Mouse (Mus musculus) lung, embryonic 14.5 days (tissue): ENCODE measurements around the gene Syngr4. TPM values are rescaled to one million over a fixed set of nuclear protein-coding genes. Genes with fewer than 3 reads are reported as not detected.
A peak's percentile ranks its signal among the peaks of the same experiment; 100 is the strongest.

ENCODE experiments used
- ATAC-seq: fragments of 200-750 bp; cut with Nextera tagmentation; 2 replicates; pipeline ENCODE4 v1.8.0; 2017; ENCODE audit warnings: mild to moderate bottlenecking, moderate TSS enrichment, moderate library complexity; ENCODE audit not compliant: insufficient read depth
- DNase-seq: peaks from one replicate; pipeline ENCODE4 v3.0.0-alpha.2; 2015
- H3K27ac ChIP-seq: fragments of 300-500 bp; sonication (generic); 2 replicates; pipeline ENCODE4 v1.5.1; 2014; ENCODE audit warnings: low read depth, mild to moderate bottlenecking, moderate library complexity
- H3K27me3 ChIP-seq: fragments of 300-500 bp; sonication (generic); 2 replicates; pipeline ENCODE4 v1.6.1; 2014; ENCODE audit warnings: low read length, control low read depth; ENCODE audit not compliant: insufficient read depth
- H3K36me3 ChIP-seq: fragments of 300-500 bp; sonication (generic); 2 replicates; pipeline ENCODE4 v1.6.1; 2014; ENCODE audit warnings: control low read depth; ENCODE audit not compliant: insufficient read depth
- H3K4me1 ChIP-seq: fragments of 300-500 bp; sonication (generic); 2 replicates; pipeline ENCODE4 v1.6.1; 2014; ENCODE audit warnings: antibody characterized with exemption, control low read depth; ENCODE audit not compliant: insufficient read depth
- H3K4me2 ChIP-seq: fragments of 300-500 bp; sonication (generic); 2 replicates; pipeline ENCODE4 v1.6.1; 2014; ENCODE audit warnings: mild to moderate bottlenecking
- H3K4me3 ChIP-seq: fragments of 300-500 bp; sonication (generic); 2 replicates; pipeline ENCODE4 v1.5.1; 2014; ENCODE audit warnings: low read depth, low read length
- H3K9ac ChIP-seq: fragments of 300-500 bp; sonication (generic); 2 replicates; pipeline ENCODE4 v1.6.1; 2014
- H3K9me3 ChIP-seq: fragments of 300-500 bp; sonication (generic); 2 replicates; pipeline ENCODE4 v1.6.1; 2016; ENCODE audit warnings: low read depth, low read length, control low read depth
- CTCF ChIP-seq: IDR thresholded peaks from 2 replicates; pipeline ENCODE4 v1.5.1; 2016; ENCODE audit warnings: antibody characterized with exemption, low read depth
- WGBS: fragments of 180-500 bp; shearing (Covaris S2); extraction: QIAGEN DNeasy Blood & Tissue Kit; methylation state at CpG from one replicate; pipeline ENCODE4 v1.1.7; 2014; 5-methylcytosine and 5-hydroxymethylcytosine counted together
- polyA plus RNA-seq: library from polyadenylated mRNA; unstranded; fragments of >200 nt; fragmentation: Nextera tagmentation; extraction: Ambion mirVana; gene quantifications from 2 replicates; pipeline ENCODE4 v1.2.1, GENCODE M21; 2014

Syngr4 gene
- polyA plus RNA-seq, 1 experiment from 2014 or later, result 1.0 TPM

GRCm38 (mm10) chr7:45928626-45929295 is 32.2 kb upstream of the Syngr4 start:
- no peaks in the 10 kb centered on the region for H3K4me1 ChIP-seq
- H3K4me3 ChIP-seq, result no peak overlapping the region
- TF ChIP-seq CTCF, result no peak
- H3K9ac ChIP-seq, result no peak overlapping the region
- DNase-seq (no peak), ATAC-seq (no peak)
- no peak overlapping the region for H3K4me2 ChIP-seq
- H3K27ac ChIP-seq, result no peak overlapping the region
- no peaks in the 10 kb centered on the region for H3K36me3 ChIP-seq
- H3K9me3 ChIP-seq, result peaks cover 4% of the 10 kb centered on the region; the same call in 1 of the 2 replicates
- WGBS, result 13% methylated on average over 21 of the region's 23 CpGs
- 0 out of 2 replicates have a peak, but pooled peaks cover 4% of the 10 kb centered on the region for H3K27me3 ChIP-seq

- ATAC-seq (no peak), DNase-seq (peak; percentile 31)
- Histone ChIP-seq H3K27me3 (0 out of 2 replicates have a peak, but pooled peaks cover 4% of the 10 kb centered on the region), H3K27ac (peak overlapping the region; percentile 48; the same call in 1 of the 2 replicates), H3K4me3 (peak overlapping the region; percentile 41), H3K4me1 (peaks cover 11% of the 10 kb centered on the region; the same call in 1 of the 2 replicates), H3K4me2 (peak overlapping the region; percentile 69), H3K9me3 (no peaks in the 10 kb centered on the region), H3K9ac (no peak overlapping the region; the same call in 1 of the 2 replicates), H3K36me3 (no peaks in the 10 kb centered on the region)
- TF ChIP-seq CTCF, result peak; percentile 43
- WGBS, result 20% methylated on average over 14 of the region's 14 CpGs
Measured at GRCm38 (mm10) chr7:45924429-45924816, 27.9 kb upstream of the Syngr4 start.

- Histone ChIP-seq H3K27ac (peak within 1 kb of the TSS; percentile 95), H3K27me3 (0 out of 2 replicates have a peak, but pooled peaks cover under 1% of the 10 kb centered on the region), H3K9ac (peak within 1 kb of the TSS; percentile 33; the same call in 1 of the 2 replicates), H3K9me3 (no peaks in the 10 kb centered on the region), H3K36me3 (peaks cover 3% of the 10 kb centered on the region; the same call in 1 of the 2 replicates), H3K4me3 (peak within 1 kb of the TSS; percentile 41), H3K4me2 (peak within 1 kb of the TSS; percentile 69), H3K4me1 (peaks cover 16% of the 10 kb centered on the region)
- peak; percentile 66 for DNase-seq
- ATAC-seq, result peak; percentile 45
- no peak for TF ChIP-seq CTCF
- WGBS, result 9% methylated on average over 24 of the region's 24 CpGs
Measured at GRCm38 (mm10) chr7:45923762-45924428, 27.4 kb upstream of the Syngr4 start, which contains the start of gene Ccdc114. Ccdc114 (plus strand) TSS chr7:45924072.

- Histone ChIP-seq H3K27ac (peak overlapping the region; percentile 95), H3K9me3 (no peaks in the 10 kb centered on the region), H3K4me2 (peak overlapping the region; percentile 69), H3K4me1 (peaks cover 17% of the 10 kb centered on the region), H3K4me3 (peak overlapping the region; percentile 41), H3K9ac (peak overlapping the region; percentile 33; the same call in 1 of the 2 replicates), H3K36me3 (peaks cover 6% of the 10 kb centered on the region; the same call in 1 of the 2 replicates), H3K27me3 (no peaks in the 10 kb centered on the region)
- no peak for TF ChIP-seq CTCF
- WGBS, result 1% methylated on average over 37 of the region's 37 CpGs
- DNase-seq, result peak; percentile 98
- peak; percentile 89 for ATAC-seq
Measured at GRCm38 (mm10) chr7:45922928-45923761, 26.6 kb upstream of the Syngr4 start.

- Histone ChIP-seq H3K27me3 (no peaks in the 10 kb centered on the region), H3K4me1 (peaks cover 25% of the 10 kb centered on the region), H3K9ac (no peak overlapping the region), H3K4me3 (peak overlapping the region; percentile 41; the same call in 1 of the 2 replicates), H3K4me2 (peak overlapping the region; percentile 69), H3K27ac (peak overlapping the region; percentile 95), H3K36me3 (peaks cover 11% of the 10 kb centered on the region; the same call in 1 of the 2 replicates), H3K9me3 (no peaks in the 10 kb centered on the region)
- WGBS, result 81% methylated on average over 12 of the region's 12 CpGs
- no peak for ATAC-seq
- DNase-seq, result no peak
- no peak for TF ChIP-seq CTCF
Measured at GRCm38 (mm10) chr7:45921950-45922600, 25.6 kb upstream of the Syngr4 start.

GRCm38 (mm10) chr7:45921242-45921621 is 24.7 kb upstream of the Syngr4 start, which contains the start of gene Emp3:
Emp3 (minus strand) TSS chr7:45921404.
- no peak for TF ChIP-seq CTCF
- Histone ChIP-seq H3K9me3 (no peaks in the 10 kb centered on the region), H3K4me2 (peak within 1 kb of the TSS; percentile 69), H3K27ac (peak within 1 kb of the TSS; percentile 95), H3K4me3 (peak within 1 kb of the TSS; percentile 52), H3K4me1 (peaks cover 32% of the 10 kb centered on the region), H3K9ac (peak within 1 kb of the TSS; percentile 67), H3K36me3 (peaks cover 11% of the 10 kb centered on the region; the same call in 1 of the 2 replicates), H3K27me3 (no peaks in the 10 kb centered on the region)
- ATAC-seq, result no peak
- DNase-seq, result peak; percentile 78
- WGBS, result 13% methylated on average over 9 of the region's 9 CpGs
